Mouse (Mus musculus) MEL (cell line): ENCODE results near the gene Fbxo3. TPM values are rescaled to one million over a fixed set of nuclear protein-coding genes. Genes with fewer than 3 reads are reported as not detected.
"Not testable (repeated sequence)": the region's sequence is repeated elsewhere in the genome, so short reads cannot be mapped to it uniquely, and the experiment has no call there.

ENCODE experiments used
- DNase-seq: peaks from one replicate; pipeline ENCODE4 v3.0.0; 2011; ENCODE audit warnings: low read depth, low spot score
- H3K27ac ChIP-seq: 2 replicates; pipeline ENCODE4 v1.5.1; 2012; ENCODE audit warnings: low read depth, mild to moderate bottlenecking, control low read depth, low read length, moderate library complexity; ENCODE audit not compliant: control insufficient read depth
- H3K27me3 ChIP-seq, 2 experiments: fragments of 150-350 bp in 1 of 2; sonication (generic) in 1 of 2; 2 replicates each; pipeline ENCODE4 v1.6.1; 2012; ENCODE audit warnings: low read length in 2 of 2, mild to moderate bottlenecking in 2 of 2, improper control_type of control experiment in 1 of 2, moderate library complexity in 1 of 2; ENCODE audit not compliant: insufficient read depth in 2 of 2, control insufficient read depth in 1 of 2
- H3K36me3 ChIP-seq, 2 experiments: 2 replicates each; pipeline ENCODE4 v1.6.1; 2012 to 2014; ENCODE audit warnings: low read length in 2 of 2, improper control_type of control experiment in 1 of 2, inconsistent platforms in 1 of 2, mild to moderate bottlenecking in 1 of 2; ENCODE audit not compliant: insufficient read depth in 2 of 2, control insufficient read depth in 1 of 2
- H3K4me1 ChIP-seq, 2 experiments: fragments of 150-350 bp in 1 of 2; sonication (generic) in 1 of 2; 2 replicates each; pipeline ENCODE4 v1.6.1; 2012; ENCODE audit warnings: low read length in 2 of 2, improper control_type of control experiment in 1 of 2, mild to moderate bottlenecking in 1 of 2; ENCODE audit not compliant: insufficient read depth in 2 of 2, control insufficient read depth in 1 of 2
- H3K4me3 ChIP-seq, 2 experiments: fragments of 150-350 bp in 1 of 2; sonication (generic) in 1 of 2; 2 replicates each; pipeline ENCODE4 v1.5.1; 2012; ENCODE audit warnings: low read depth in 2 of 2, low read length in 2 of 2, mild to moderate bottlenecking in 2 of 2, moderate library complexity in 2 of 2, control low read depth in 1 of 2, improper control_type of control experiment in 1 of 2; ENCODE audit not compliant: control insufficient read depth in 1 of 2, insufficient read depth in 1 of 2
- H3K79me2 ChIP-seq: 2 replicates; pipeline ENCODE4 v1.6.1; 2012; ENCODE audit warnings: mild to moderate bottlenecking, low read length, moderate library complexity; ENCODE audit not compliant: control insufficient read depth, poor library complexity, insufficient read depth
- H3K9ac ChIP-seq: 2 replicates; pipeline ENCODE4 v1.6.1; 2012; ENCODE audit warnings: low read depth, mild to moderate bottlenecking, control low read depth, low read length, moderate library complexity; ENCODE audit not compliant: control insufficient read depth, poor library complexity, severe bottlenecking
- H3K9me3 ChIP-seq: fragments of 150-350 bp; sonication (generic); replicated peaks from 2 replicates; pipeline ENCODE4 v1.6.1; 2012; ENCODE audit warnings: mild to moderate bottlenecking, low read length, improper control_type of control experiment, moderate library complexity; ENCODE audit not compliant: insufficient read depth
- BHLHE40 ChIP-seq: IDR thresholded peaks from 2 replicates; pipeline ENCODE4 v1.6.1; 2012; ENCODE audit warnings: low read depth, mild to moderate bottlenecking, inconsistent platforms, low read length, improper control_type of control experiment, borderline replicate concordance
- CTCF ChIP-seq, 3 experiments: IDR thresholded peaks in 2 of 3; conservative IDR thresholded peaks in 1 of 3; 2 replicates each; pipeline ENCODE4 v1.5.1; 2011 to 2012; ENCODE audit warnings: low read length in 3 of 3, low read depth in 2 of 3, mild to moderate bottlenecking in 2 of 3, improper control_type of control experiment in 1 of 3, inconsistent platforms in 1 of 3, mixed read lengths in 1 of 3, moderate library complexity in 1 of 3; ENCODE audit not compliant: control insufficient read depth in 1 of 3, insufficient read depth in 1 of 3, poor library complexity in 1 of 3, severe bottlenecking in 1 of 3
- ELF1 ChIP-seq: IDR thresholded peaks from 2 replicates; pipeline ENCODE4 v1.6.1; 2014; ENCODE audit warnings: low read depth, mild to moderate bottlenecking, inconsistent platforms, low read length, improper control_type of control experiment, moderate library complexity
- EP300 ChIP-seq, 2 experiments: IDR thresholded peaks; 2 replicates each; pipeline ENCODE4 v1.6.1; 2011; ENCODE audit warnings: improper control_type of control experiment in 2 of 2, low read length in 2 of 2, low read depth in 1 of 2, mild to moderate bottlenecking in 1 of 2
- ETS1 ChIP-seq: IDR thresholded peaks from 2 replicates; pipeline ENCODE4 v1.6.1; 2012; ENCODE audit warnings: low read depth, mild to moderate bottlenecking, inconsistent platforms, low read length, improper control_type of control experiment, moderate library complexity
- GABPA ChIP-seq: IDR thresholded peaks from 2 replicates; pipeline ENCODE4 v1.6.1; 2012; ENCODE audit warnings: low read depth, mild to moderate bottlenecking, inconsistent platforms, low read length, improper control_type of control experiment, moderate library complexity
- GATA1 ChIP-seq: IDR thresholded peaks from 2 replicates; pipeline ENCODE4 v1.6.1; 2011; ENCODE audit warnings: low read depth, low read length, improper control_type of control experiment
- HCFC1 ChIP-seq: IDR thresholded peaks from 2 replicates; pipeline ENCODE4 v1.6.1; 2012; ENCODE audit warnings: low read depth, mild to moderate bottlenecking, inconsistent platforms, low read length, improper control_type of control experiment, moderate library complexity
- JUND ChIP-seq: IDR thresholded peaks from 2 replicates; pipeline ENCODE4 v1.6.1; 2011; ENCODE audit warnings: low read depth, mild to moderate bottlenecking, improper control_type of control experiment, low read length
- KAT2A ChIP-seq: conservative IDR thresholded peaks from 2 replicates; pipeline ENCODE4 v1.6.1; 2012; ENCODE audit warnings: low read depth, low read length, improper control_type of control experiment, inconsistent platforms
- MAFK ChIP-seq: IDR thresholded peaks from 2 replicates; pipeline ENCODE4 v1.6.1; 2011; ENCODE audit warnings: low read depth, mild to moderate bottlenecking, low read length, improper control_type of control experiment, borderline replicate concordance
- MEF2A ChIP-seq: IDR thresholded peaks from 2 replicates; pipeline ENCODE4 v1.6.1; 2014; ENCODE audit warnings: low read depth, mild to moderate bottlenecking, inconsistent platforms, low read length, improper control_type of control experiment; ENCODE audit not compliant: poor library complexity, insufficient replicate concordance, severe bottlenecking; ENCODE audit errors: extremely low read depth
- POLR2A ChIP-seq, 2 experiments: IDR thresholded peaks; 2 replicates each; pipeline ENCODE4 v1.6.1; 2011 to 2012; ENCODE audit warnings: low read length in 2 of 2, mild to moderate bottlenecking in 2 of 2, control low read depth in 1 of 2, improper control_type of control experiment in 1 of 2, low read depth in 1 of 2, moderate library complexity in 1 of 2; ENCODE audit not compliant: control insufficient read depth in 1 of 2, insufficient read depth in 1 of 2, poor library complexity in 1 of 2
- POLR2AphosphoS2 ChIP-seq: IDR thresholded peaks from 2 replicates; pipeline ENCODE4 v1.6.1; 2011; ENCODE audit warnings: low read length, improper control_type of control experiment
- RAD21 ChIP-seq: IDR thresholded peaks from 2 replicates; pipeline ENCODE4 v1.6.1; 2011; ENCODE audit warnings: mild to moderate bottlenecking, low read depth, low read length, improper control_type of control experiment
- RCOR1 ChIP-seq: IDR thresholded peaks from 2 replicates; pipeline ENCODE4 v1.6.1; 2012; ENCODE audit warnings: low read depth, mild to moderate bottlenecking, inconsistent platforms, low read length, improper control_type of control experiment
- SIN3A ChIP-seq: IDR thresholded peaks from 2 replicates; pipeline ENCODE4 v1.6.1; 2012; ENCODE audit warnings: low read length, improper control_type of control experiment, inconsistent platforms
- TAL1 ChIP-seq: IDR thresholded peaks from 2 replicates; pipeline ENCODE4 v1.6.1; 2012; ENCODE audit warnings: mild to moderate bottlenecking, inconsistent platforms, low read length, moderate library complexity, mixed read lengths
- TBP ChIP-seq: IDR thresholded peaks from 2 replicates; pipeline ENCODE4 v1.8.0; 2011; ENCODE audit warnings: low read depth, low read length, improper control_type of control experiment
- TCF12 ChIP-seq: IDR thresholded peaks from 2 replicates; pipeline ENCODE4 v1.6.1; 2014; ENCODE audit warnings: low read depth, mild to moderate bottlenecking, inconsistent platforms, low read length, improper control_type of control experiment, moderate library complexity
- ZKSCAN1 ChIP-seq: IDR thresholded peaks from 2 replicates; pipeline ENCODE4 v1.6.1; 2012; ENCODE audit warnings: low read depth, mild to moderate bottlenecking, inconsistent platforms, low read length, improper control_type of control experiment, moderate library complexity
- ZMIZ1 ChIP-seq: IDR thresholded peaks from 2 replicates; pipeline ENCODE4 v1.6.1; 2012; ENCODE audit warnings: low read depth, mild to moderate bottlenecking, inconsistent platforms, low read length, improper control_type of control experiment, moderate library complexity
- polyA plus RNA-seq, 2 experiments: library from polyadenylated mRNA; stranded (reverse) in 1 of 2; unstranded in 1 of 2; fragments of >175 nt in 1 of 2; fragments of >200 nt in 1 of 2; gene quantifications; 2 replicates each; pipeline versions ENCODE4 v1.2.1 to v1.2.4; 2012; ENCODE audit warnings: low replicate concordance in 2 of 2, low read depth in 1 of 2; ENCODE audit not compliant: insufficient read length in 2 of 2, insufficient read depth in 1 of 2, missing spikeins in 1 of 2
- total RNA-seq: library from RNA; depleted of rRNA; stranded (reverse); fragments of 300-350 nt; gene quantifications from 2 replicates; pipeline ENCODE4 v1.2.3, GENCODE M21; 2012

Gene Fbxo3
- total and polyA plus RNA-seq, 3 experiments = 30.9 to 55.4 (median 41.9) TPM

DNA sequence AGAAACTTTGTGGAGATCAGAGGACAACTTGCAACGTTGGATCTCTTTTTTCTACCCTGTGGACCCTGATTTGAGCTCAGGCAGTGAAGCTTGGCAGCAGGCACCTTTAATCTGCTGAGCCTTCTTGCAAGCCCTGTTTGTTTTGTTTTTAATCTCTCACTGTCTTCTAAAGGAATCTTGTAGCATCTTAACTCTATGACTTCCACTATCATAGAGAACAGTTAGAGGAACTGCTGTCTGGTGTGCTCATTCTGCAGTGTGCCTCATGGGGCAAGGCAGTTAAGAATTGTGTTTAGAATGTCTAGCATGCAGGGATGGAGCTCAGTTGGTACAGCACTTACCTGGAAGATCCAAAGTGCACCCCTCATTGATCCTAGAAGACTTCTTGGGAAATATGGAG lies 72.4 kb downstream of the Fbxo3 start:
- DNase-seq = peak; percentile 51
- H3K9ac ChIP-seq = no peak overlapping the region
- no peaks in the 10 kb centered on the region for H3K9me3 ChIP-seq
- H3K36me3 ChIP-seq = peaks cover 0 to 30% of the 10 kb centered on the region in 2 experiments; a peak in 2 of 4 replicates
- H3K4me1 ChIP-seq = peaks cover 22 to 39% of the 10 kb centered on the region in 2 experiments
- no peak overlapping the region for H3K4me3 ChIP-seq
- TF ChIP-seq TBP (no peak), ZKSCAN1 (no peak), POLR2AphosphoS2 (no peak), HCFC1 (no peak), RCOR1 (peak; percentile 72), MAFK (no peak), TAL1 (peak; percentile 13; the same call in 1 of the 2 replicates), GABPA (no peak), EP300 (IDR thresholded peaks at IDR 0.05; ENCODE audit: low read depth in 1 of 2, low read length in 2 of 2) (peak; percentile 45 to 59; a peak in 3 of 4 replicates), JUND (no peak), ETS1 (0 out of 2 replicates have a peak, but pooled peaks have one; percentile 18), GATA1 (peak; percentile 49), ELF1 (no peak), MEF2A (no peak), TCF12 (peak; percentile 46; the same call in 1 of the 2 replicates)
- H3K79me2 ChIP-seq = no peaks in the 10 kb centered on the region
- H3K27ac ChIP-seq = no peak overlapping the region; the same call in 1 of the 2 replicates
- H3K27me3 ChIP-seq = no peaks in the 10 kb centered on the region

DNA sequence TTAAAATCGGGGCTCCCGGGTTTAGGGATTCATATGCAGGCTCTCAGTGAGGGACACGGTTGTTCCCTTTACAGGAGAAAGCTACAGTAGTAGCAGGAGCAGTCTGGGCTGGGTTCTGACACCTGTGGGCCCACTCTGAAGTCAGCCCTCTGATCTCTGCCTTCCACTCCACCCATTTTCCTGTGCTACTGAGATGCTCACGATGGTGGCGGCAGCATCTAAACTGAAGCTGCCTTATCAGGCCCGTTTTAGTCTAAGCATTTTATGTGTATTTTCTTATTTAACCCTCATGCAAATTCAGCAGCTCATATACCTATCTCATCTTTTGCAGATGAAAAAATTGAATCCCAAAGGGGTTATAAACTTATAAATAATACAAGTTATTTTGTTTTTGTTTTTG lies 77.3 kb downstream of the Fbxo3 start:
- no peaks in the 10 kb centered on the region for H3K27me3 ChIP-seq
- H3K27ac ChIP-seq = no peak overlapping the region
- no peak for TF ChIP-seq ZMIZ1
- TF ChIP-seq RCOR1 = peak; percentile 57
- peak; percentile 41; the same call in 1 of the 2 replicates for TF ChIP-seq ETS1
- TF ChIP-seq TAL1 = peak; percentile 34; the same call in 1 of the 2 replicates
- no peak for TF ChIP-seq POLR2AphosphoS2
- TF ChIP-seq POLR2A (IDR thresholded peaks at IDR 0.05; ENCODE audit: control insufficient read depth in 1 of 2, insufficient read depth in 1 of 2, low read depth in 1 of 2, low read length in 2 of 2, poor library complexity in 1 of 2) = no peak
- peak; percentile 35 to 62; a peak in 1 of 4 replicates for TF ChIP-seq EP300 (IDR thresholded peaks at IDR 0.05; ENCODE audit: low read depth in 1 of 2, low read length in 2 of 2)
- TF ChIP-seq KAT2A = no peak
- no peak for TF ChIP-seq CTCF (IDR thresholded peaks at IDR 0.05 in 2 of 3, conservative IDR thresholded peaks at IDR 0.05 in 1 of 3; ENCODE audit: control insufficient read depth in 1 of 3, insufficient read depth in 1 of 3, low read depth in 2 of 3, low read length in 3 of 3, poor library complexity in 1 of 3, severe bottlenecking in 1 of 3)
- no peak for TF ChIP-seq RAD21
- no peak for TF ChIP-seq BHLHE40
- TF ChIP-seq GATA1 = peak; percentile 63; the same call in 1 of the 2 replicates
- peak; percentile 26; the same call in 1 of the 2 replicates for TF ChIP-seq SIN3A
- peak; percentile 70; the same call in 1 of the 2 replicates for TF ChIP-seq TCF12
- no peak for TF ChIP-seq HCFC1
- TF ChIP-seq ELF1 = no peak
- no peak overlapping the region for H3K4me3 ChIP-seq
- peaks cover 6 to 22% of the 10 kb centered on the region in 2 experiments for H3K4me1 ChIP-seq
- H3K9ac ChIP-seq = no peak overlapping the region
- H3K36me3 ChIP-seq = peaks cover 0 to 14% of the 10 kb centered on the region in 2 experiments; a peak in 2 of 4 replicates
- H3K79me2 ChIP-seq = no peaks in the 10 kb centered on the region
- no peaks in the 10 kb centered on the region for H3K9me3 ChIP-seq
- peak; percentile 46 for DNase-seq

DNA sequence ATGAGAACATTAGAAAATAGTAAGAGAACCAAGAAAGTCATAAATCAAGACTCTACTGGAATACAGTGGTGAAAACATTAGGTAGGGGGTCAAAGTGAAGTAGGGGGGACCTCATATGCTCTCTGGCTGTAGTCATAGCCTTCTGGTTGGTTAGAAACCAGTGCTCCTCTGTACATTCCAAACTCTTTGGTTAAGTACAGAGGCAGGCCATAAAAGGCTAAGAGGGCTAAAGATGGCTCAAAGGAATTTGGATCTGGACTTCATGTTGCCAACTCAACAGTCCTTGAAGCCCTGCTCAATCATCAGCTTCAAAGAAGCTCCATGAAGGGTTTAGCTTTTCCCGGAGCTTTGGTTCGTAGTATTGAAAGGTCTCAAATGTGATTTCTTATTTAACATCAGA lies 81.5 kb downstream of the Fbxo3 start:
- not testable (repeated sequence) for H3K27me3 ChIP-seq, H3K9ac ChIP-seq, H3K9me3 ChIP-seq, H3K36me3 ChIP-seq, DNase-seq, H3K79me2 ChIP-seq, H3K4me3 ChIP-seq, H3K27ac ChIP-seq
- H3K4me1 ChIP-seq = peaks cover 0 to 22% of the 10 kb centered on the region in 2 experiments
